Mouse (Mus musculus) stomach, postnatal 0 days (tissue): Measurements from ENCODE around the gene Magi2.

Experiments
- CTCF ChIP-seq: IDR thresholded peaks from 2 replicates; pipeline ENCODE4 v1.5.1; 2016; ENCODE audit warnings: antibody characterized with exemption, low read depth, mild to moderate bottlenecking, moderate library complexity
- EP300 ChIP-seq: optimal IDR thresholded peaks from 2 replicates; pipeline ENCODE3; 2016; ENCODE audit warnings: antibody characterized with exemption

DNA sequence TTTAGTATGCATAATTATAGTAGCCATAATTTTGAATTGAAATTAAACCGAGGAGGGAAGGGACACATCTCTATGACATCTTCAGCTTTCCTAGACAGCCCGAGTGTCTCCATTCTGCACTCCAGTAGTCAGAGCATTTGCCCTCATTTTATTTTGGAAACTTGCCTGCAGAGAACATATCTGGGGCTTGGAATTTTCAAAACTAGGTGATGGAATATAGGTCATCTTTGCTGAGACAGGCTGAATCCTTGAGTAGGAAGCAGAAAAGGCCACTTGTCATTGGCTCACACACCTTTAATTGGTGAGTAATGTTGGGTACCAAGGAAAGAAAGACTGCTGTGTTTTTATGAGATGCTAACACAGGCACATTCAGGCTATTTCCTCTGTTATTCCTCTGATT is 724.3 kb downstream of the Magi2 start:
- no peak for TF ChIP-seq CTCF
- no peak for TF ChIP-seq EP300
